Mouse (Mus musculus) gonadal fat pad, adult 2 months (tissue): ENCODE measurements around the gene Galnt10. TPM values are rescaled to one million over a fixed set of nuclear protein-coding genes. Genes with fewer than 3 reads are reported as not detected.

Source experiments
- DNase-seq: peaks from one replicate; pipeline ENCODE4 v3.0.0-alpha.2; 2012; ENCODE audit warnings: low read depth
- polyA plus RNA-seq: library from polyadenylated mRNA; depleted of rRNA; stranded (reverse); fragments of >200 nt; gene quantifications from 2 replicates; pipeline ENCODE4 v1.2.3, GENCODE M21; 2012; rRNA removed

Galnt10 gene
- polyA plus RNA-seq, 1 experiment, result 31.9 TPM

GRCm38 (mm10) chr11:57827048-57827914 is 182.0 kb downstream of the Galnt10 start:
- no peak for DNase-seq

GRCm38 (mm10) chr11:57827915-57828545 is 182.8 kb downstream of the Galnt10 start:
- no peak for DNase-seq

- DNase-seq, result no peak
Observed at GRCm38 (mm10) chr11:57828955-57829870, 184.0 kb downstream of the Galnt10 start.

- DNase-seq, result no peak
Observed at GRCm38 (mm10) chr11:57829871-57830775, 184.9 kb downstream of the Galnt10 start.

- DNase-seq, result no peak
Observed at GRCm38 (mm10) chr11:57831281-57831781, 186.1 kb downstream of the Galnt10 start.

- DNase-seq, result no peak
Observed at GRCm38 (mm10) chr11:57831861-57832260, 186.6 kb downstream of the Galnt10 start.

- no peak for DNase-seq
Observed at GRCm38 (mm10) chr11:57832552-57833201, 187.4 kb downstream of the Galnt10 start, which contains the start of gene Hand1. Hand1 (minus strand) TSS chr11:57832818.

- no peak for DNase-seq
Observed at GRCm38 (mm10) chr11:57833296-57833977, 188.2 kb downstream of the Galnt10 start.

GRCm38 (mm10) chr11:57834031-57834430 is 188.8 kb downstream of the Galnt10 start:
- DNase-seq, result no peak

- no peak for DNase-seq
Observed at GRCm38 (mm10) chr11:57835331-57835730, 190.1 kb downstream of the Galnt10 start.

GRCm38 (mm10) chr11:57835931-57836330 is 190.7 kb downstream of the Galnt10 start:
- DNase-seq, result no peak

- no peak for DNase-seq
Observed at GRCm38 (mm10) chr11:57836401-57836800, 191.2 kb downstream of the Galnt10 start.

Other genes with a start within 250 kb of the Galnt10 start
- 30.5 and 37.0 TPM in 2 replicates for gene Fam114a2, start 126.8 kb upstream of the Galnt10 start, polyA plus RNA-seq
- gene Mfap3, start 126.8 kb upstream of the Galnt10 start, polyA plus RNA-seq, result 11.7 and 14.7 TPM in 2 replicates
- 19.4 and 22.7 TPM in 2 replicates for gene Sap30l, start 156.2 kb downstream of the Galnt10 start, polyA plus RNA-seq
- not detected in 2 replicates for gene Hand1, start 187.4 kb downstream of the Galnt10 start, polyA plus RNA-seq